Mouse (Mus musculus): ENCODE data around the gene AC134908.4.
A peak's percentile ranks its signal among the peaks of the same experiment; 100 is the strongest.
"Not testable (repeated sequence)": the region's sequence is repeated elsewhere in the genome, so short reads cannot be mapped to it uniquely, and the experiment has no call there.

AC134908.4 gene

GRCm38 (mm10) chr17:25775318-25776062 is 20.0 kb downstream of the AC134908.4 start:
- no peak for DNase-seq (ENCODE audit: low read depth, low spot score)

GRCm38 (mm10) chr17:25773549-25774120 is 21.8 kb downstream of the AC134908.4 start, which contains the start of gene Narfl:
TSS of gene Narfl (plus strand) at chr17:25773776.
- peak; percentile 98 for DNase-seq (ENCODE audit: low read depth, low spot score)

GRCm38 (mm10) chr17:25769331-25769730 is 26.1 kb downstream of the AC134908.4 start:
- DNase-seq (ENCODE audit: low read depth, low spot score) = no peak

GRCm38 (mm10) chr17:25765886-25766285 is 29.6 kb downstream of the AC134908.4 start:
- peak; percentile 52 for DNase-seq (ENCODE audit: low read depth, low spot score)

GRCm38 (mm10) chr17:25762591-25762990 is 32.9 kb downstream of the AC134908.4 start:
- DNase-seq (ENCODE audit: low read depth, low spot score) = no peak

GRCm38 (mm10) chr17:25761561-25761970 is 33.9 kb downstream of the AC134908.4 start:
- no peak for DNase-seq (ENCODE audit: low read depth, low spot score)

- no peak for DNase-seq (ENCODE audit: low read depth, low spot score)
Measured at GRCm38 (mm10) chr17:25760148-25760547, 35.3 kb downstream of the AC134908.4 start.

GRCm38 (mm10) chr17:25757691-25758090 is 37.8 kb downstream of the AC134908.4 start:
- DNase-seq (ENCODE audit: low read depth, low spot score) = no peak

GRCm38 (mm10) chr17:25756378-25757242 is 38.8 kb downstream of the AC134908.4 start:
- DNase-seq (ENCODE audit: low read depth, low spot score) = no peak

- peak; percentile 22 for DNase-seq (ENCODE audit: low read depth, low spot score)
Measured at GRCm38 (mm10) chr17:25755627-25756377, 39.7 kb downstream of the AC134908.4 start.

GRCm38 (mm10) chr17:25755086-25755485 is 40.4 kb downstream of the AC134908.4 start:
- DNase-seq (ENCODE audit: low read depth, low spot score) = no peak

- DNase-seq (ENCODE audit: low read depth, low spot score) = no peak
Measured at GRCm38 (mm10) chr17:25754241-25754640, 41.2 kb downstream of the AC134908.4 start, which contains the start of gene Msln. TSS of gene Msln (minus strand) at chr17:25754378.

- DNase-seq (ENCODE audit: low read depth, low spot score) = no peak
Measured at GRCm38 (mm10) chr17:25751446-25751845, 44.0 kb downstream of the AC134908.4 start.

- DNase-seq (ENCODE audit: low read depth, low spot score) = no peak
Measured at GRCm38 (mm10) chr17:25749314-25749713, 46.1 kb downstream of the AC134908.4 start.

- no peak for DNase-seq (ENCODE audit: low read depth, low spot score)
Measured at GRCm38 (mm10) chr17:25748238-25748637, 47.2 kb downstream of the AC134908.4 start.

- no peak for DNase-seq (ENCODE audit: low read depth, low spot score)
Measured at GRCm38 (mm10) chr17:25744311-25744710, 51.1 kb downstream of the AC134908.4 start.

GRCm38 (mm10) chr17:25743831-25744230 is 51.6 kb downstream of the AC134908.4 start:
- no peak for DNase-seq (ENCODE audit: low read depth, low spot score)

GRCm38 (mm10) chr17:25741471-25741870 is 54.0 kb downstream of the AC134908.4 start:
- DNase-seq (ENCODE audit: low read depth, low spot score) = not testable (repeated sequence)

Data from mesoderm, embryonic 11.5 days (tissue).